Mouse (Mus musculus): ENCODE results near the gene Amy2a5.

- TF ChIP-seq CTCF (IDR thresholded peaks at IDR 0.05) (no peak), EP300 (IDR thresholded peaks at IDR 0.05) (no peak)
Measured at GRCm38 (mm10) chr3:113227115-113227514, 31.5 kb downstream of the Amy2a5 start.

Measured in lung, postnatal 0 days (tissue).